Mouse (Mus musculus): ENCODE measurements around the gene Sap30. TPM values are rescaled to one million over a fixed set of nuclear protein-coding genes. Genes with fewer than 3 reads are reported as not detected.
"Not testable (repeated sequence)": the region's sequence is repeated elsewhere in the genome, so short reads cannot be mapped to it uniquely, and the experiment has no call there.

The Sap30 gene
- polyA plus RNA-seq, 1 experiment, result 32.5 TPM

DNA sequence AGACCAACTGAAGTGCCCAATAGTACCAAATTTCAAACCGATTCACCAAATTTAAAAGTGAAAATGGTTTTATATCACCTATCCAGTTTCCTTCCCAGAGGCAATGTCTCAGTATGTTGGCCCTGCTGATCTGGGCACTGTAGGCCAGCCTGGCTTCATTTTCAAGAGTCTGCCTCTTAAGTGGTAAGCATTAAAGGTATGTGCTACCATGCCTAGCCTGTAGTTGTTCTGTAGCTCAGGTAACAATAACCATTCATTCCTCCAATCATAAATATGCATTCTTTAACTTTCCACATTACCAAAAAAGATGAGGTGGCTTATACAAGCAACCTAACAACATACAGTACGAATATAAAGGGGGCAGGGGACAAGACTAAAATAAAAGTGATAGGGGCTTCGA, 30.1 kb upstream of the Sap30 start:
- Histone ChIP-seq H3K4me2 (ENCODE audit: low read depth) (no peak overlapping the region), H3K79me2 (ENCODE audit: control insufficient read depth, insufficient read depth) (peaks cover 22% of the 10 kb centered on the region), H3ac (ENCODE audit: control insufficient read depth, insufficient read length) (no peak overlapping the region), H3K4me3 (no peak overlapping the region), H3K36me3 (ENCODE audit: control insufficient read depth, insufficient read depth) (peaks cover 24% of the 10 kb centered on the region), H3K27me3 (ENCODE audit: control insufficient read depth, insufficient read depth, insufficient read length) (no peaks in the 10 kb centered on the region)
- TF ChIP-seq TCF3 (IDR thresholded peaks at IDR 0.05; ENCODE audit: insufficient read length, low read depth), result no peak
- no peak for TF ChIP-seq USF1 (IDR thresholded peaks at IDR 0.05; ENCODE audit: low read depth)
- no peak for TF ChIP-seq MAX (IDR thresholded peaks at IDR 0.05; ENCODE audit: low read depth)
- TF ChIP-seq MYOG (IDR thresholded peaks at IDR 0.05; ENCODE audit: control insufficient read depth in 1 of 3, insufficient read depth in 1 of 3, insufficient read length in 2 of 3, low read depth in 2 of 3), result no peak
- TF ChIP-seq TCF12 (IDR thresholded peaks at IDR 0.05; ENCODE audit: insufficient read depth, poor library complexity, severe bottlenecking), result no peak
- TF ChIP-seq SRF (IDR thresholded peaks at IDR 0.05; ENCODE audit: control insufficient read depth, insufficient read length, low read depth), result no peak
- no peak for TF ChIP-seq REST (IDR thresholded peaks at IDR 0.05; ENCODE audit: insufficient read depth, insufficient read length)
- no peak for TF ChIP-seq POLR2A (IDR thresholded peaks at IDR 0.05; ENCODE audit: insufficient read length, low read depth)
- no peak for TF ChIP-seq CEBPB (IDR thresholded peaks at IDR 0.05; ENCODE audit: insufficient read depth, poor library complexity, severe bottlenecking)
- no peak for TF ChIP-seq MYOD1 (IDR thresholded peaks at IDR 0.05; ENCODE audit: control insufficient read depth in 1 of 3, insufficient read length in 2 of 3, low read depth in 2 of 3)
- no peak for TF ChIP-seq POLR2AphosphoS2 (IDR thresholded peaks at IDR 0.05; ENCODE audit: insufficient read length, low read depth)
- no peak for TF ChIP-seq E2F4 (IDR thresholded peaks at IDR 0.05; ENCODE audit: insufficient read depth)

DNA sequence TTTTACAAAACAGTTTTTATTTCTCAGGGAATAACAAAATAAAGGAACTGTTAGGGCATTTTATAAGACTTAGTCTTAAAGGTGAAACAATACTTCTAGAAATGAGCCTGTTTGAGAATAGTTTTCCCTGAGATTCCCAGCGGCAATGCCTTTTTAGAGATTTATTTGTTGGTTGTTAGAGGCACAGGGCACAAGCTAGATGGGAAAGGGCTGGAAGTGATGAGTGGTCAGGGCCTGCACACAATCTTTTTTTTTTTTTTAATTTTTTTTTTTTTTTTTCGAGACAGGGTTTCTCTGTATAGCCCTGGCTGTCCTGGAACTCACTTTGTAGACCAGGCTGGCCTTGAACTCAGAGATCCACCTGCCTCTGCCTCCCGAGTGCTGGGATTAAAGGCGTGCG, 29.0 kb upstream of the Sap30 start:
- not testable (repeated sequence) for H3K27me3 ChIP-seq (ENCODE audit: control insufficient read depth, insufficient read depth, insufficient read length); H3K4me3 ChIP-seq; H3K4me2 ChIP-seq (ENCODE audit: low read depth); H3ac ChIP-seq (ENCODE audit: control insufficient read depth, insufficient read length)
- Histone ChIP-seq H3K79me2 (ENCODE audit: control insufficient read depth, insufficient read depth) (peaks cover 23% of the 10 kb centered on the region), H3K36me3 (ENCODE audit: control insufficient read depth, insufficient read depth) (peaks cover 24% of the 10 kb centered on the region)
- peak; percentile 11 for TF ChIP-seq POLR2AphosphoS2 (IDR thresholded peaks at IDR 0.05; ENCODE audit: insufficient read length, low read depth)

DNA sequence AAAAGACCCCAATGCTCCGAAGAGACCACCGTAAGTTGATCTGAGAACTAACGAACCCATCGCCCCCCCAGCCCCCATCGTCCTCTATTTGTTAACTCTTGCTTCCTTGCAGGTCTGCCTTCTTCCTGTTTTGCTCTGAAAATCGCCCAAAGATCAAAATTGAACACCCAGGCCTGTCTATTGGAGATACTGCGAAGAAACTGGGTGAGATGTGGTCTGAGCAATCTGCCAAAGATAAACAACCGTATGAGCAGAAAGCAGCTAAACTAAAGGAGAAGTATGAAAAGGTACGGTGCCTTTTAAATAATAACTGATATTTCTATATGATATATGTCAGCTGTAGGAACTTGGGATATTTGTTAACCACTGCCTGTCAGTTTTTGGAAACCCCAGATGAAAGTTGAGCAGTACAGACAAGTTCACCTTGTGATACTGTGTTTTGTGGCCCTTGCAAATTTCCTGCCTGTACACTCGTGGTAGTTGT, 25.6 kb upstream of the Sap30 start:
- H3K79me2 ChIP-seq (ENCODE audit: control insufficient read depth, insufficient read depth), result peaks cover 23% of the 10 kb centered on the region
- H3K4me3 ChIP-seq, result peak overlapping the region; percentile 50
- not testable (repeated sequence) for H3K27me3 ChIP-seq (ENCODE audit: control insufficient read depth, insufficient read depth, insufficient read length); H3ac ChIP-seq (ENCODE audit: control insufficient read depth, insufficient read length)
- peaks cover 24% of the 10 kb centered on the region for H3K36me3 ChIP-seq (ENCODE audit: control insufficient read depth, insufficient read depth)
- peak overlapping the region; percentile 73 for H3K4me2 ChIP-seq (ENCODE audit: low read depth)

DNA sequence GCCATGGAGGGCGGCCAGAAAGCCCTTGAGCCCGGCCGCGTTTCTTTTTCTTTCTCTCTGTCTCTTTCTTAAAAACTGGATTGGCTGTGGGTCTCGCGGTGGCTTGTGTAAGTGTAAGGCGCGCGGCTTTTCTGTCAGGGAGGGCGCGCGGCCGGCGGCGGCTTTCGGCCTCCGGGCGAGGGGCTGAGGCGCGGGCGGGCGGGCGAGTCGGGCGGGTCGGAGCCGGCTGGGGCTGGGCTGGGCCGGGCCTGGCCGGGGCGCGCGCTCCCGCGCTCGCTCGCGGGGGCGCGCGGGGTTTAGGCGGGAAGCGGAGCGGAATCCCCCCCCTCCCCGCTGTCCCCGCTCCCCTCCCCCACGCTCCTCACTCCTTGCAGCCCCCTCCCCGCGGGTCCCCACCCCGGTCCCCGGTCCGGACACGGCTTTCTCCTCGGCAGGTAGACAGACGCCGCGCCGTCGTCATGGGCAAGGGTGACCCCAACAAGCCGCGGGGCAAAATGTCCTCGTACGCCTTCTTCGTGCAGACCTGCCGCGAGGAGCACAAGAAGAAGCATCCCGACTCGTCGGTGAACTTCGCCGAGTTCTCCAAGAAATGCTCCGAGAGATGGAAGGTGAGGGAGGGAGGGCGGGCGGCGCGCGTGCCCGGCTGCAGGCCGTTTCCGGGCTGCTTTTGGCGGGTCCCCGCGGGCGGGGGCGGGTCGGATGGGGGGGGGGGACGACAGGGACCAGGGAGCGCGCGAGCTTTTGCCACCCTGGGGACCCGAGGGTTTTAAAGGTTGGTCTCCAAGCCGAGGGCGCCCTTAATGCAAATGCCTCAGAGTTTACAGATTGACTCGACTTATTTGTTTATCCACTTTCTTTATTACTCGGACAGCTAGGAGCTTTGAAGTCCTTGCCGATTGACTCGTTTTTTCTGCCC, 24.7 kb upstream of the Sap30 start:
- Histone ChIP-seq H3K4me3 (peak overlapping the region; percentile 50), H3K27me3 (ENCODE audit: control insufficient read depth, insufficient read depth, insufficient read length) (no peaks in the 10 kb centered on the region), H3K79me2 (ENCODE audit: control insufficient read depth, insufficient read depth) (peaks cover 23% of the 10 kb centered on the region), H3K4me2 (ENCODE audit: low read depth) (peak overlapping the region; percentile 73), H3ac (ENCODE audit: control insufficient read depth, insufficient read length) (peak overlapping the region; percentile 37), H3K36me3 (ENCODE audit: control insufficient read depth, insufficient read depth) (peaks cover 18% of the 10 kb centered on the region)
- TF ChIP-seq TCF3 (IDR thresholded peaks at IDR 0.05; ENCODE audit: insufficient read length, low read depth), result no peak
- no peak for TF ChIP-seq MAX (IDR thresholded peaks at IDR 0.05; ENCODE audit: low read depth)
- TF ChIP-seq TCF12 (IDR thresholded peaks at IDR 0.05; ENCODE audit: insufficient read depth, poor library complexity, severe bottlenecking), result no peak
- TF ChIP-seq MYOG (IDR thresholded peaks at IDR 0.05; ENCODE audit: control insufficient read depth in 1 of 3, insufficient read depth in 1 of 3, insufficient read length in 2 of 3, low read depth in 2 of 3), result no peak
- TF ChIP-seq CEBPB (IDR thresholded peaks at IDR 0.05; ENCODE audit: insufficient read depth, poor library complexity, severe bottlenecking), result no peak
- TF ChIP-seq POLR2A (IDR thresholded peaks at IDR 0.05; ENCODE audit: insufficient read length, low read depth), result no peak
- TF ChIP-seq REST (IDR thresholded peaks at IDR 0.05; ENCODE audit: insufficient read depth, insufficient read length), result no peak
- TF ChIP-seq POLR2AphosphoS2 (IDR thresholded peaks at IDR 0.05; ENCODE audit: insufficient read length, low read depth), result no peak
- no peak for TF ChIP-seq SRF (IDR thresholded peaks at IDR 0.05; ENCODE audit: control insufficient read depth, insufficient read length, low read depth)
- TF ChIP-seq USF1 (IDR thresholded peaks at IDR 0.05; ENCODE audit: low read depth), result no peak
- TF ChIP-seq MYOD1 (IDR thresholded peaks at IDR 0.05; ENCODE audit: control insufficient read depth in 1 of 3, insufficient read length in 2 of 3, low read depth in 2 of 3), result no peak
- no peak for TF ChIP-seq E2F4 (IDR thresholded peaks at IDR 0.05; ENCODE audit: insufficient read depth)

DNA sequence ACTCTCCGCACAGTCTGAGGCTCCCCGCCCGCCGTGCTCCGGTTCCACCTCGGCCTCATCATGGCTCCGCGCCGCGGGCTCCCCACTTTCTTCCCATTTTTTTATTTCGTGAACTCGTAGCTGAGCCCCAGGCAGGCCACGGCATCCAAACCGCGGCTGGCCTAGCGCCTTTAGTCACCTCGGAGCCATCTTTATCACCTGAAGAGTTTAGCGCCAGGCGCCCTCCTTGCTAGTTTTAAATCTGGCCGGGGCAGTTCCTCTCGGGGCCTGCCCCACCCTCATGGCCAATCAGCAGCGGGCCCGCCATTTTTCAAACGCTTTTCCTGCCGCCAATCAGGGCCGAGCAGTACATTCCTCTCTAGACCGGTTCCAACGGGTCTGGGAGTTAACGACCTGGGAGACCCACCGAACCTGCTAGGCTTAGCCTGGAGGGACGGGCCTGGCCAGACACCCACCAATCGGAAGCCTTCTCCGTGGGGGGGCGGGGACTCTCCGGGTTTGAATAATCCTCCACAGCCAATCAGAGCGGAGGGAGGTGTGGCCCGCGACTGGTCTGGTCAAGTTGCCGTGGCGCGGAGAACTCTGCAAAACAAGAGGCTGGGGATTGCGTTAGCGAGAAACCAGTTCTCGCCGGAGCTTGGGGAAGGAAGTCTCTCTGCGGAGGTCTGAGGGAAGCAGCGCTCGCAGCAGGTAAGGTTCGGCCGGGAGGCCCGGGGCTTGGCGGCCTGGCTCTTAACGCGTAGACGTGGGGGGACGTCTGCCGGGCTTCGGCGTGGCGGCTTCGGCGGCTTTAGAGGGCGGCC, 23.9 kb upstream of the Sap30 start, which contains the start of gene Hmgb2:
Gene Hmgb2 (plus strand): TSS at position 592 of the 803 bp plus-strand sequence.
- Histone ChIP-seq H3K4me2 (ENCODE audit: low read depth) (peak within 1 kb of the TSS; percentile 74), H3K79me2 (ENCODE audit: control insufficient read depth, insufficient read depth) (peaks cover 23% of the 10 kb centered on the region), H3K4me3 (peak within 1 kb of the TSS; percentile 50), H3ac (ENCODE audit: control insufficient read depth, insufficient read length) (peak within 1 kb of the TSS; percentile 37), H3K36me3 (ENCODE audit: control insufficient read depth, insufficient read depth) (peaks cover 12% of the 10 kb centered on the region), H3K27me3 (ENCODE audit: control insufficient read depth, insufficient read depth, insufficient read length) (no peaks in the 10 kb centered on the region)
- TF ChIP-seq E2F4 (IDR thresholded peaks at IDR 0.05; ENCODE audit: insufficient read depth), result peak; percentile 90
- TF ChIP-seq POLR2AphosphoS2 (IDR thresholded peaks at IDR 0.05; ENCODE audit: insufficient read length, low read depth), result peak; percentile 72
- TF ChIP-seq MYOD1 (IDR thresholded peaks at IDR 0.05; ENCODE audit: control insufficient read depth in 1 of 3, insufficient read length in 2 of 3, low read depth in 2 of 3), result no peak
- no peak for TF ChIP-seq SRF (IDR thresholded peaks at IDR 0.05; ENCODE audit: control insufficient read depth, insufficient read length, low read depth)
- TF ChIP-seq POLR2A (IDR thresholded peaks at IDR 0.05; ENCODE audit: insufficient read length, low read depth), result peak; percentile 67
- no peak for TF ChIP-seq TCF3 (IDR thresholded peaks at IDR 0.05; ENCODE audit: insufficient read length, low read depth)
